Mouse (Mus musculus): ENCODE data around the gene Frg2f1.
"Not testable (repeated sequence)": the region's sequence is repeated elsewhere in the genome, so short reads cannot be mapped to it uniquely, and the experiment has no call there.

Gene Frg2f1

GRCm38 (mm10) chr4:119539031-119539824 lies at the start of gene Frg2f1:
Gene Frg2f1 (minus strand): TSS chr4:119539529.
- DNase-seq (ENCODE audit: low read depth, low spot score), result peak; percentile 95

DNA sequence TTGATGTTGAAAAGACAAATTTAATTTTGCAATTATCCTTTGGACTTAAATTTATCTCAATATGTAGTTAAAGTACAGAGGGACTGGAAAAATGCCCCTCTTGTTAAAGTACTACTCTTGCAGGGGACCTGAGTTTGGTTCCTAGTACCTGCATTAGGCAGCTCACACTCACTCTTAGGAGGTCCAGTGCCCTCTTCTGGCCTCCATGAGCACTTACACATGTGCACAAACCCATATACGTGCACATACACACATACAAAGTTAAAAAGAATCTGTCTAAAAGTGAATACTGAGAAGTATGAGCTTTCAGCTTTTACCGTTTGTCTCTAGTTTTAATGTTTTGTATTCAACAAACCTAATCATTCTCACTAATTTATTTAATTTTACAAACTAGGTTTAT lies 48.7 kb upstream of the Frg2f1 start:
- DNase-seq (ENCODE audit: low read depth, low spot score), result peak; percentile 58

DNA sequence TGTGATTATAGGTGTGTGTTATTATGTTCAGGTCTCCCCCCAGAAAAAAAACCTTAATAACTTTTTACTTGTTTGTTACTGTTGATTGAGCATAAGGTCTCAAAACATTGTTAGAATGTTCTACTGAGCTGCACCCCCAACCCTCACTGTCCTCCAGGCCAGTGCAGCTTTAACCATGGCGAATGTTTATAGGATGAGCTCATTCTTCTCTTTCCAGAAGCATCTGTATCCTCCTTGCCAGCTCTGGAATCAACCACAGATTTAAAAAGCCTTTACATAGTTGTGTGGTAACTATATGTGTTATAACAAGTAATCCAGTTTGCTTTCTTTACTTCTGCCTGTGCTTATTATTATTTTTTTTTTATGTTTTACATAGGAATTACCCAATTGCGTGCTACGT lies 36.1 kb upstream of the Frg2f1 start:
- no peak for DNase-seq (ENCODE audit: low read depth, low spot score)

GRCm38 (mm10) chr4:119574504-119574903 lies 35.2 kb upstream of the Frg2f1 start:
- no peak for DNase-seq (ENCODE audit: low read depth, low spot score)

- no peak for DNase-seq (ENCODE audit: low read depth, low spot score)
These were observed 33.4 kb upstream of the Frg2f1 start for GRCm38 (mm10) chr4:119572682-119573081.

DNA sequence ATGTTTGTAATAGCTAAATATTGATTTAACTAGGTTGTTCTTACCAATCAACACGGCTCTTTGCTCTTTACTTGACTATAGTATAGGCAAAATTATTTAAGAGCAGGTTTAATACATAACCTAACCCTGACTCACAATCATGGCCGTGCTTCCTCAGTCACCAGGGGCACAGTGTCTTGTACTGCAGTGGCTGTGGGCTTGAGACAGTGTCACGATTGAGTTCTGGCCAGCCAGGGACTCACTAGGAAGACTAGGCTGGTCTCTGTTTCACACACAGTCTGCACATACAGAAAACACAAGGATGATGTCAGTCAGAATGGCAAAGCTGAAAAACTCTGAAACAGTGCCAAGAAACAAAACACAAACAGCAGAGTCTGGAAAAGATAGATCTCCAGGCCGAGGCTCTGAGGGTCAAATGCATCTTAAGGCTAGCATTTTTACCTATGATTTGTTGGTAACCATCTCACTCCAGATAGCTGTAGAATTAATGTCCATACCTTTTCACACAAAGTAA lies 27.1 kb upstream of the Frg2f1 start:
- DNase-seq (ENCODE audit: low read depth, low spot score), result no peak

DNA sequence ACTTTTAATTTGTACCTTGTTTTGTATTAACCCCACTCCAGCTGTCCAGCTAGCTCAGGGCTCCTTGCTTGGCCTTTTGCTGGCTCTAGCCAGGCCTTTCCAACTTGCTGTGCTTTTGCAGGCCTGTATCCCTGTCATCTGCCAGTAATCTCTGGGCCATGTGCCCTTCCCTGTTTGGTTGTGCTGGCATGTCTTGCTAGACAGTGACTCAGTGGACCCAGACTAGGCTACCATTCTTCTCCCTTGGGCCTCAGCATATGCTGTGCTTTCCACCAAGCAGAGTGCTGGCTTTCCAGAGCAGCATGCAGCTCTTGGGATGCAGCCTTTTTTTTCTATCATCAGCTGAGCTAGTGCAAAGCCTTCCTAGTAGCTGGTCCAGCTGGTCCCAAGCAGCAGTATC lies 23.8 kb upstream of the Frg2f1 start:
- no peak for DNase-seq (ENCODE audit: low read depth, low spot score)

- DNase-seq (ENCODE audit: low read depth, low spot score), result no peak
These were observed 16.1 kb upstream of the Frg2f1 start for GRCm38 (mm10) chr4:119555466-119555865.

DNA sequence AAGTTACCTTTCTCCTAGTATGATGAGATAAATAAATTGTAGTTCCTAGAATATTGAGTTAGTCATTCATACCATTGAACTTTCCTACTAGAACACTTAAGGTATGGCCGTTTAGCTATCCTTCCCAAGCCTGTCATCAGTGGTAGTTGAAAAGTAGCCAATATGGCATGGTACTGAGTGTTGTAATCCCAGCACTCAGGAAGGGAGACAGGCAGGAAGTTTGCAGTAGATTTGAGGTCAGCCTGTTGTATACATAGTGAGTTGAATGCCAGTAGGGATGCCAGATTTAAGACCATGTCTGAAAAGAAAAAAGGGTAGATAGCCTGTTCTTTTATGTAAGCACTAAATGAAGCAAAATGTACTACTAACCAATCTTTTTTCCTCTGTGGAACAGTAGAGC lies 11.5 kb upstream of the Frg2f1 start:
- DNase-seq (ENCODE audit: low read depth, low spot score), result no peak

DNA sequence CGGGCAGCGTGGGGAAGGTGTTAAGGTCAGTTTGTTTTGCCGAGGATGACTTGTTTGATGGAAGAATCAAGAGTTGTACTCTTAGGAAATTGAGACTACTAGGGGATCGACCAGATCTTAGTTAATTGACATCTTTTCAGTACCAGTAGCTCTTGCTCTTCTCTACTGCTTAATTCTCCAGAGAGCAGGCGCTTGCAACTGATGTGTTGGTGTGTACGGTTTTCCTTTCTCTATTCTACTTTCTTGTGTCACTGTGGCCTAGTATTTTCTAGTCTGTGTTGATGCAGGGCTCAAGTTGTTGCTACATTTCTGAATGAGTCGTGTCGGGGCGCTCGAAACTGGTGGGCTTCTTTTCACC lies 1.2 kb upstream of the Frg2f1 start:
- DNase-seq (ENCODE audit: low read depth, low spot score), result no peak

GRCm38 (mm10) chr4:119539836-119540532 lies 655 bp upstream of the Frg2f1 start:
- peak; percentile 63 for DNase-seq (ENCODE audit: low read depth, low spot score)

DNA sequence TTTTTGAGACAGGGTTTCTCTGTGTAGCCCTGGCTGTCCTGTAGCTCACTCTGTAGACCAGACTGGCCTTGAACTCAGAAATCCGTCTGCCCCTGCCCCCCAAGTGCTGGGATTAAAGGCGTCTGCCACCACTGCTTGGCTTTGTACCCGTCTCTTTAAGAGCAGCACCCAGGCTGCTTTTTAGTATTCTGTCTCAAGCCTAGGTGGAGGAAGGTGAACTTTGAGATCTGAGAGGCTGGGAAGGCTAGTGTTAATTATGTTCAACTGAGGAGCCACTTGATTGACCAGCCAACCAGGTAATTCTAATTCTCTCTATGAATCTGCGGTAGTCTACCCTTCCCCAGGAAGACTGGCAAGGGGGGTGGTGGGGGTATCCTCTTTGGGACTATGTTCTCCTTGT lies 1.9 kb downstream of the Frg2f1 start:
- no peak for DNase-seq (ENCODE audit: low read depth, low spot score)

DNA sequence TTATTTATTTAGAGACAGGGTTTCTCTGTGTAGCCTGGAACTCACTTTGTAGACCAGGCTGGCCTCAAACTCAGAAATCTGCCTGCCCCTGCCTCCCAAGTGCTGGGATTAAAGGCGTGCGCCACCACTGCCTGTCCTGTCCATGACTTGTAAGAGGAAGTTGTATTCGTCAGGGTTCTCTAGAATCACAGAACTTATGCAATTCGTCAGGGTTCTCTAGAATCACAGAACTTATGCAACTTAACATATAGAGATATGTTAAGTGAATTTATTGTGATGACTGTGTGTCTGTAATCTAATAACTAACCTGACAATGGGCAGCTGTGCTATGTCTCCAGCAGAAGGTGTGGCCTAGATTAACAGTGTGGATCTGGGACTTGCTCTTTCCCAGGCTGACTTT lies 2.7 kb downstream of the Frg2f1 start, which contains the start of gene Foxj3:
TSS of gene Foxj3 (plus strand) at position 390 of the 400 bp plus-strand sequence.
- not testable (repeated sequence) for DNase-seq (ENCODE audit: low read depth, low spot score)

DNA sequence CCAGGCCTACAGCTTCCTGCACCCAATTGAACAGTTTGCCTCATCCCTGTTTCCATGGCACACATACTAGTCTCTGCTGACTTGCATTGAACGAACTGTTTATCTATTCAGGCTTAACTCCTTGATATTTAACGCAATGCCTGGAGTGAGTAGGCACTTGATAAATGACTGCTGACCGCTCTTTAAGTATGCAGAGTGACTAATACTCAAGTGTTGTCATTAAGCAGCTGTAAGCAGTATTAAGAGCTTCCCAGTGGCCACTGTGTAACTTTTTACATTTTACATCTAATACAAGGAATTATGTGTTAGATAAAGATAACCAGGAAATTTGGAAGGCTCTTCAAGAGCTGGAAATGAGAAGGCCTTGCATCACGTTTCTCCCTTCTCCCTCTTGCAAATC lies 4.2 kb downstream of the Frg2f1 start:
- DNase-seq (ENCODE audit: low read depth, low spot score), result no peak

DNA sequence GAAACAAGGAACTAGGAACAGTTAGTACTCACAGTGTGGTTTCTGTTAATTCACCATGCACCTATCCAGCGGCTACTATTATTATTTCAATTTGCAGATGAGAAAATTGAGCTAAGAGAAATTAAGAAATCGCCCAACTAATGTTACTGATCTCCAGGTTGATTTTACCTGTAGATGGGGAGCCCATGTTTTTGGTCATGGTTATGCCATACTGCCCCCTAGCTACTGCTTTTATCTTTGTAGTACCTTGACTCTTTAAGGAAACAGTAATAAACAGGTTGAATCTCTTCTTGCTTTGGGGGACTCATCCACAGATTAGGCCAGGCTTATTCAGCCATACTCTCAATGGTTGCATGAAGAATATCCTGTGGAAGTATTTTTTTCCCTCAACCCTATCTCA lies 7.5 kb downstream of the Frg2f1 start:
- DNase-seq (ENCODE audit: low read depth, low spot score), result peak; percentile 52

DNA sequence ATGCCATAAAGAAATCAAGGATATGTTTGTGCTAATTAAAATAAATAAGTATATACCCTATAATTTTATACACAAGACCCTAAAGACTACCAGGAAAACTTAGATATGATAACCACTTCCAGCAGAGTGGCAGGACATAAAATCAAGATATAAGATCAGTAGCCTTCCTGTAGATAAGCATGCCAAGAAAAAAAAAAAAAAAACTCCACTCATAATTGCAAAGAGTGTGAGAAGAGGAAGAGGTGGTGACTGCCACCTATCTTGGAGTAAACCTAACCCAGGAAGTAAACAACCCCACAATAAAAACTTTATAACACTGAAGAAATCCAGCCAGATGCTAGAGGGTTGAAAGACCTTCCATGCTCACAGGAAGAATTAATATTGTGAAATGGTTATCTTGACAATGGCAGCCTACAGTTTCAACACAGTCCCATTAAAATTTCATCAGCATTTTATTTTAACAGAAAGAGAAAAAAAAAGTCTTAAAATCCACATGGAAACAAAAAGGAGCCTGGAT lies 12.9 kb downstream of the Frg2f1 start:
- DNase-seq (ENCODE audit: low read depth, low spot score), result no peak

- no peak for DNase-seq (ENCODE audit: low read depth, low spot score)
These were observed 14.9 kb downstream of the Frg2f1 start for GRCm38 (mm10) chr4:119524466-119524865.

DNA sequence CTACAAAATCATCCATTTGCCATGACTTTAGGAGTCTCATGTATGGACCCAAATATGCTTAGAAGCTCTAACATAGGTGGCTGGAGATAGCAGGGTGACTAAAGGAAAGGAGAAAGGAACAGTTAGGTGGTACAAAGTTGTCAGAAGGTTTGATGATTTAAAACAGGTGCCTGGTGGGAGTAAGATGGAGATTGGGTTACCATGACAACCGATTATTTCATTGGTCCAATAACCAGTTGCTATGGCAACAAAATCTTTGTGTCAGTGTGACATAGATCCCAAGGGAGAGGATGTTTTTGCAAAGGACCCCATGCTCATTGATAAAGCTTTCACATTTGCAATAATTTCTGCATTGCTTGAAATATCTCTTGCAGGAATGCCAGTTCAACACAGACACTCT lies 15.3 kb downstream of the Frg2f1 start:
- no peak for DNase-seq (ENCODE audit: low read depth, low spot score)

- DNase-seq (ENCODE audit: low read depth, low spot score), result no peak
These were observed 15.8 kb downstream of the Frg2f1 start for GRCm38 (mm10) chr4:119523575-119523974.

- no peak for DNase-seq (ENCODE audit: low read depth, low spot score)
These were observed 26.6 kb downstream of the Frg2f1 start for GRCm38 (mm10) chr4:119512731-119513141.

- DNase-seq (ENCODE audit: low read depth, low spot score), result peak; percentile 48
These were observed 27.7 kb downstream of the Frg2f1 start for GRCm38 (mm10) chr4:119511591-119511990.

GRCm38 (mm10) chr4:119498319-119498848 lies 40.9 kb downstream of the Frg2f1 start:
- peak; percentile 92 for DNase-seq (ENCODE audit: low read depth, low spot score)
